Comparison of ENCODE assay signal across 8 mouse cellular contexts in genomic region chr3:90412312-90413010, GRCm38 (mm10). TPM values are rescaled to one million over a fixed set of nuclear protein-coding genes. Genes with fewer than 3 reads are reported as not detected.
DNase-seq lines count a peak whose midpoint lies in the region.

No protein-coding gene starts in this region.

- peak; percentile 59 for DNase-seq in CD4-positive helper T cell, adult 2 months (ENCODE audit: low read depth, low spot score)
- DNase-seq in ZHBTc4 (ENCODE audit: low read depth, low spot score): peak; percentile 63
- peak; percentile 73 to 76 for DNase-seq in cerebellum, postnatal 36 days
- DNase-seq in gastrocnemius, postnatal 4 days (ENCODE audit: low spot score in 2 of 2): peak; percentile 63 to 74
- DNase-seq in kidney, adult 9 months: peak; percentile 73
- peak; percentile 77 to 79 for DNase-seq in lung, adult 18-20 months
- peak; percentile 81 for DNase-seq in ovary, postnatal 36 days (ENCODE audit: low spot score)
- peak; percentile 66 for DNase-seq in thymus, postnatal 25 days

RNA-seq across cellular contexts. Expression of gene Ints3, which starts 21.0 kb away (rescaled TPM):
- 10 to 100 TPM; 31.8 to 32.0 TPM for total RNA-seq in gastrocnemius, postnatal 4 days (2021)

RNA-seq across cellular contexts. Expression of gene Slc27a3, which starts 22.7 kb away (rescaled TPM):
- total RNA-seq in gastrocnemius, postnatal 4 days (2021): 1 to 10 TPM; 7.2 to 7.4 TPM

RNA-seq across cellular contexts. Expression of gene Npr1, which starts 53.2 kb away (rescaled TPM):
- 10 to 100 TPM; 25.9 to 26.4 TPM for total RNA-seq in gastrocnemius, postnatal 4 days (2021)

Comparison
In these comparisons a context has a peak if more than half of its experiments do, and no peak if none do; other contexts are left out.
1. Peak in every context shown above with its lines: DNase-seq.